Mouse (Mus musculus): ENCODE measurements around the gene Prdx5.
"Not testable (repeated sequence)": the region's sequence is repeated elsewhere in the genome, so short reads cannot be mapped to it uniquely, and the experiment has no call there.

Prdx5 gene

DNA sequence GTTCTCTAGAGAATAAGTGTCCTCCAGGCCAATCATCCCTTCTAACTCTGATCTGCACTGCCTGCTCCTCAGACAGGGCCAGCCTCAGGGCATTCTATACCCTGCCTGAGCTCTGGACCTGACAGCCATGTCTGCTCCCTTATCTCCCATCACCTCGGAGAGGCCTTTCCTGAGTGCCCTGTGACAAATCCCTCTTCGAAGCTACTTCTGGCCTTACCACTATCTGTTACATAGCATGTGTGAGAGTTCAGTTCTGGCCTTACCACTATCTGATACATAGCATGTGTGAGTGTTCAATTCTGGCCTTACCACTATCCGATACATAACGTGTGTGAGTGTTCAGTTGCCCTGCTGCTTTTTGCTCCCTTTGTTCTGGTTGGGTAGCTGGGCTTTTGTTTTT lies 5.4 kb upstream of the Prdx5 start:
- no peak for DNase-seq

GRCm38 (mm10) chr19:6914540-6914939 lies 4.6 kb upstream of the Prdx5 start:
- DNase-seq, result no peak

DNA sequence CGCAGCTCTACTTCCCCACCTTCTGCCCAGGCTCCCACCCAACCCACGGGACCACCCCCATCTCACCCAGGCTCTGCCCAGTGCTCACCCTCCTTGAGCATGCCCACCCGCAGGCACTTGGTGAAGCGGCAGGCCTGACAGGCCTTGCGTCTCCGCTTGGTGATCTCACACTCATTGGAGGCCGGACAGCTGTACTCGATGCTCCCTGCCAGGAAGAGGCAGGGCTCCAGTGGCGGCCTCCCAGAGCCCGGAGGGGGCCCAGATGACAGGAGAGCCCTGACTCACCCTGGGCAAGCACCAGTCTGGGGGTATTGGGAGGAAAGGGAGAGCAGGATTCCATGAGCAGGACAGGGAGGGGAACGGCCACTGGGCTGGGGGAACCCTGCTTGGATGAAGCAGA lies 4.1 kb upstream of the Prdx5 start:
- DNase-seq, result no peak

GRCm38 (mm10) chr19:6913036-6913435 lies 3.1 kb upstream of the Prdx5 start:
- DNase-seq, result no peak

DNA sequence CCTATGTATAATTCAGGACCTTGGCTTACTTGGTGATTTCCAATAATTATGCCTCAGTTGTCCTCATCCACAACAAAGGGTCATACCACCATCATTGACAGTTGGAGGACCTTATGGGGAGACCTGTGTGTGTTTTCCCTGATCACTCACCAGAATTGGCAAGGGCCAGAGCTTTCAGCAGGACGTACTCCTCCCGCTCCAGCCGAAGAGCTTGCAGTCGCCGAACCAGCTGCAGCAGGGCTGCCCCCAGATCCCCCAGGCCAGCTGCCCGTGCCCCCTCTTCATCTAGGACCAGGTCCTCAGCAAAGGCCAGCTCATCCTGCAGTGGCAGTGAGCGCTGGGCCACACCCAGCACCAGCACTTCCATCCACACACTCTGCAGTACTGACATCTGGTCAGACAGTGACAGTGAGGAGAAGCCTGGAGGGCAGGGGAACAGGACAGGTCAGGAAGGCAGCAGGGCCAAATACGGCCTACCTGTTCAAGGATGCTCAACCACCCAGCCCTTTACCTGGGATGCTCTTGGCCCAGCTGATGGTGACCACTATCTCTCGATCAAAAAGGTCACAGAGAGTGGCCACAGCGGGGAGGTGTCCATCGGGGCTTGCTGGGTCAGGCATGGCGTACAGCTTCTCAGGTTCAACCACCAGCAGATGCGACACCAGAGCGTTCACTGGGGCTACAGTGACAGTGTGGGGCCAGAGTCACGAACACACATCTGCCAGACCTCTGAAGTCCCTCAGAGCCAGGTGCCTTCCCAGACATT lies 2.5 kb upstream of the Prdx5 start:
- DNase-seq, result no peak

DNA sequence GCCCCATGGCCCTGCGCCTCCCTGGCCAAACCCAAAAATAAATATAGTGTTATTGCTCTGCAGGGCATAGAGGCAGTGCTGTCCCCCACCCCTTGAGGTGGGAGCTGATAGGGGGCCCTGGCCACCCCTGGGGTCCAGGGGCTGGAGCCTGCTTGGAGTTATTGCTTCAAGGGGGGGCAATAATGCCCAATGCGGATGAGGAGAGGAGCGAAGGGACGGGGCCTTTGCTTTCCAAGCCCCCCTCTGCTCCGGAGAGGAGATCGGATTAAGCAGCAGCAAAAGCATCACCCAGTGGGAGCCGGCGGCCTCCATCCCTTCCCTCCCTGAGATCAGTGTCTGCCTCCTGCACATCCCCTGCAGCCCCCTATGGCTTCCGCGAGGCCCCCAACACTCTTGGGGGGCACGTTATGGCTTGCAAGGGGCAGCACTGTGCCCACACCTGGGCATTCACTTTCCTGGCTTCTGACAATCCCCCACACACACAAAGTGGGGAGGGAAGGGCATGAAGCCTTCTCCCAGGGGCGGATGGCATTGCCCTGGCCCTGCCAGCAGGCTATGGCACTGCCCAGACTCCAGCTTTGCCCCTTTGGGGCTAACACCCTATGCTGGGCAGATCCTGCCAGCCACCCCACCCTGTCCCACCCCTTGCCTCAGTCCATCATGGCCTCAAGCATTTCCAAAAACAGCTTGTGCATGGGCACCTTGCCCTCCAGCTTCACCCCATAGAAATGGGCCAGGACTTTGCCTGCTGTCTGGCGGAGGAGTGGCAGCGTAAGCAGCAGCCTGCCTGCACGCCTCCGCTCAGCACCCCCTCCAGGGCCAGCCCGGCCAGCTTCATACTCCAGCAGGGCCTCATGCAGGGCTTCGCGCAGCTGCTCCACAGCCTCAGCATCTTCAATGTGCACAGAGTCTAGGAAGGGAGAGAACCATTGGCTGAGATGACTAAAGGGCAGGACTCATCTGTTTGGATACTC lies 1.5 kb upstream of the Prdx5 start:
- peak in 1 of 2 experiments; percentile 6 for DNase-seq

- peak in 1 of 2 experiments; percentile 70 for DNase-seq
Measured at GRCm38 (mm10) chr19:6910306-6910705, 400 bp upstream of the Prdx5 start.

DNA sequence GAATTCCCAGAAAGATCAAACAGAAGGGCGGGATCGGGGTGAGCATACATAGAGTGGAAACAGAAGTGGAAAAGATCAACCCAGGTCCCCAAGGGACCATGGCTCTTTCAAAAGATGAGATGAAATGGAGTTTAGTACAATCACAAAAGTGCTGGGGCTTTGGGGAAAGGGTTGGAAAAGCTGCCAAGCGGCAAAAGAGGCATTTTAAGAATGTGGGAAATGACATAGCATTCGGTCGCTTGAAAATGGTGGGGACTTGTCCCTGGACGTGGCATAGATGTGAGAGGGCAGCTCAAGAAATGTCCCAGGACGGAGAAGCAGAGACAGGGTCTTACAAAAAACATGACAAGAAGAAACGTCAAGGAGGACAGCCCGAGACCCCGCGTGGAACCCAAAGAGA lies 885 bp downstream of the Prdx5 start:
- no peak for DNase-seq

DNA sequence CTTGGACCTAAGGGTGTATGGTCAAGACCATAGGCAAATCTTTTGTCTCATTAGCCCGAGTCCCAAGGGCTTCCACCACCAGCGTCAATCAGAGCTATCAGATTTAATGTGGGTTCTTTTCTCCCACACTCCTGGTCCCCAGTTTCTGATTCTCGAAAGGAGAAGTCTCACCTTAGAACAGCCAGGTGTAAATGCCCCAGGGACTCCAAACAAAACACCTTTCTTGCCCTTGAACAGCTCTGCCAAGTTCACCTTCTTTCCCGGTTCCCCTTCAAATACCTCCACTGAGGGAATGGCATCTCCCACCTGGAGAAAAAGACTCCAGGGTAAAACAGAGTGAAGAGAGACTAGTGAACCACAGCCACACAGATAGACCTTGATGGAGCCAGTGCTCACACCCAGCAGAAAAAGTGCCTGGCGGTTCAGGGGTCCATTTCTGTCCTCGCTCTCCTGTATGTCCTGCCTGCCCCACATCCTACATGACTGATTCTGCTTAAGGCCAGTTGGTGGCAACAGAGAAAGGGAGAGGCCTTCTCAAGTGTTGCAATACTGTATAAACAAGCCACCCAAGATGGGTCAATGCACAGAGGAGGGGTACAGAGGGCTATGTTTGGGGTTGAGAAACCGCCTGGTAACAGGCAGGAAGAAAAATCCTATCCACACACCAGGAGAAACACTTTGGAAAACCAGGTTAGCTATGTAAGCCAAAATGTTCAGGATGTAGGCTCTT lies 1.9 kb downstream of the Prdx5 start:
- DNase-seq, result no peak

DNA sequence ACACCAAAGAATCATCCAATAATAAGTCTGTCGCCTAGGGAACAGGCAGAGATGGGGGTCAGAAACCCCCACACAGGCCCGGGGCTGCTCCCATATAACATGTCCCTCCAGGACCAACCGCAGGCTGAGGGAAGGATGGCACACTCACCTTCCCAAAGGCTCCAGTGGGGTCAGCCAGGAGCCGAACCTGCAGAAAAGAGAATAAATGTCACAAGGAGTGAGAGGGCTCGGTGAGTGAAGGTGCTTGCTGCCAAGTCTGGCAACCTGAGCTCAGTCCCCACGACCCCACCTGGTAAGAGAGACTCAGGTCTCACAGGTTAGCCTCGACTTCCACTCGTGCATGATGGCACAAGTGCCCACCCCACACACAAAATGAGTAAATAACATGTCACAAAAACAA lies 2.8 kb downstream of the Prdx5 start:
- no peak for DNase-seq

DNA sequence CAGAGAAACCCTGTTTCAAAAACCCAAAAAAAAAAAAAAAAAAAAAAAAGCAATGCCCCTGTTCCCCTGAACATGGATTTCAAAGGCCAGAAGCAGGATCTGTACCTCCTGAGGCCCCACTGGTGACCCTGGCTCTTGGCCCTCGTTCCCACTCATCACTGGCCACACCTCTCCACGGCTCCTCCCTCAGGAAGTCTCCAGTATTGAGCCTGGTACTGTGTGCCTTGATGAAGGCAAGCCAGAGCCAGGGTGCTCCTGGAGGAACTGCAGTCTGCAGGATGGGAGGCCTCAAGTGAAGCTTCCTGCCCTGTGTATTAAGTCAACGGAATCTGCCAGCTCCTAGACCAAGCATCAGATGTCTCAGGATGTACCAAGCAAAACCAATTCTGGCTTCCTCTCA lies 3.7 kb downstream of the Prdx5 start:
- peak; percentile 62 to 75 for DNase-seq

DNA sequence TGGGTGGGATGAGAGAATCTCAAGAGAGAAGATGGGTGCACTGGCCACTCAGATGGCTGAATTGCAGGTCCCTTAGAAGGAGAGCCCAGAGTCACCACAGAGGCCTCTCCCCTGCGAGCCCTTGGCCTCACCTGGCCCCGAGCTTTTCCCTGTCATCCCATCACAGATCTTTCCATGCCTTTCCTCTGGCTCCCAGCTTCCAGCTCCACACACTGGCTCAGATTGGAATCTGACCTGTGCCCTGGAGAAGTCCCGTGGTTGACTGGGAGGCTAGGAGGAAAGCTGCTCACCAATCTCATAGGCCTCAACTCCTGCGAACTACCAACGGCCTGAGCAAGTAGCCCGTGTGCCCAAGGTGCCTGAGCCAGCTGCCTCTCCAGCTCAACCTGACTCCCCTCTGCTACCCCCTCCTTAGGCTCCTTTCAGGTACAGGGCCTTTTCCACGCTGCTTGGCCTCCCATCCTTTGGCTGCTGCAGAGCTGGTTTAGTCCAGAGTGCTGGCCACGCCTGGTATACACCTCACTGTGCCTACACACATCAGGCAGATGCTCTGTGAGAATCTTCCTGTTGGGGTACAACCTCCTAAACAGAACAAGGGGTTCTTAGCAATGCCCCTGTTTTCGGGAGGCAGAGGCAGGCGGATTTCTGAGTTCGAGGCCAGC lies 4.3 kb downstream of the Prdx5 start:
- peak in 1 of 2 experiments; percentile 52 for DNase-seq

DNA sequence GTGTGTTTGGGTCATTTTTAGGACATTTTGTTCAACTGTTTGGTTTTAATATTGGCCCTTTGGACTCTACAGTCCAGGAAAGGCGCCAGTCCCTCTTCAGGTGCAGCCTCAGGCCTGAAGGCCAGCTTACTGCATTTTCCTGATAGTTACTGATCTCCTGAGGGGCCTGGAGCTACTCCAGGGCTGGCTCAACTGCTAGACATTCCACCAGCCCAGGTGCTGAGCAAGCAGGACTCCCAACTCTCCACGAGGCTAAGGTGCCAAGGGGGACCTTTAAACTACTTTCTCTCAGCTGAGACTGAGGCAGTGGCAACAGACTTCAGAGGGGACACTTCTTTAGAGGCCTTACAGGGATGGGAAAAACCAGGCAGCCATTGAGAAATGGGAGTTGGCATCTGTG lies 5.1 kb downstream of the Prdx5 start:
- peak; percentile 90 to 92 for DNase-seq

DNA sequence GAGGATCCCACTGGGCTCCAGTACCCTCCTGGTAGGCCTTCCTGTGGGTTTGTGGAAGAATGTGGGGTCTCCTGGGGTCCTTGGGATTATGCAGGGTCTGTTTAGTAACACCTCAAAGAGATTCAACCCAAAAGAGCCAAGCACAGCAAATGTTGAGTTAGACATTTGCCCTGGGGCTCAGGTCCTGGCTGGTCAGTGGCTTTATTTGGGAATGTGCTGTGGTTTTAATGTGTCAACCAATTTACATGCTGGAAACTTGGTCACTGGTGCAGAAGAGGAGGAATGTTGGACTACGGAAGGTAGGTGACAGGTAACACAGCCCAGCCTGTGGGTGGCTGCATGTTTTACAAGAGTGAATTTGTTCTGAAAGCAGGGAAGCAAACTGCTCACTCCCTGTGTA lies 6.9 kb downstream of the Prdx5 start:
- peak in 1 of 2 experiments; percentile 74 for DNase-seq

- DNase-seq, result peak; percentile 56 to 79
Measured at GRCm38 (mm10) chr19:6899641-6900040, 10.3 kb downstream of the Prdx5 start.

DNA sequence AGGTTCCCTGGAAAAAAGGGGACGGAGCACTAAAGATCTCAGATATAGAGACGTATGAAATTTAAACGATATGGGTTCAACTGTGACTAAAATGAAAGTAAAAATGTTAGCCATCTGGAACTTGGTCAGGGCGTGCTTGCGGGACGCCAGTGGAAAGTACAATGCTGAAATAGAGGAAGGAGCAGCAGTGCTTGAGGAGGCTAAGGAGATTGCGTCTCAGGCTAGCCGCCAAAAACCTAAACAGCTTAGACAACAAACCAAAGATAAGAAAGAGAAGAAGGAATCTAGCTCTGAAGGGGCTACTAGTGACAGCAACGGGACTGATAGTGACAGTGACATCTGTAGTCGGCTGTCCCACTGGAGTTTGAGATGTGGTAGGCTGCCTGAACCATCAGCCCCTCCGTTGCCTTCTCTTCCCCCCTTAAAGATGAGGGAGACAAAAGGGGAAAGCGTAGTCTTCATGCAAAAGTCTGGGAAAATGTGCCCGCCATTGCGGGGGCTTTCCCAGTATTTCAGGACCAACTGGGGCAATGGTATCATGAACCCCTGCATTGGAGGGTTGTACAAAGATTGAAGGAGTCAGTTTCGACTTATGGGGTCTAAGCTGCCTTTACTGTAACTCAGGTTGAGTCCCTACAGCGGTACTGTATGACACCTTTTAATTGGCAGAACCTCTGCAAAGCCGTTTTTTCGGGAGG lies 14.1 kb downstream of the Prdx5 start:
- not testable (repeated sequence) for DNase-seq

DNA sequence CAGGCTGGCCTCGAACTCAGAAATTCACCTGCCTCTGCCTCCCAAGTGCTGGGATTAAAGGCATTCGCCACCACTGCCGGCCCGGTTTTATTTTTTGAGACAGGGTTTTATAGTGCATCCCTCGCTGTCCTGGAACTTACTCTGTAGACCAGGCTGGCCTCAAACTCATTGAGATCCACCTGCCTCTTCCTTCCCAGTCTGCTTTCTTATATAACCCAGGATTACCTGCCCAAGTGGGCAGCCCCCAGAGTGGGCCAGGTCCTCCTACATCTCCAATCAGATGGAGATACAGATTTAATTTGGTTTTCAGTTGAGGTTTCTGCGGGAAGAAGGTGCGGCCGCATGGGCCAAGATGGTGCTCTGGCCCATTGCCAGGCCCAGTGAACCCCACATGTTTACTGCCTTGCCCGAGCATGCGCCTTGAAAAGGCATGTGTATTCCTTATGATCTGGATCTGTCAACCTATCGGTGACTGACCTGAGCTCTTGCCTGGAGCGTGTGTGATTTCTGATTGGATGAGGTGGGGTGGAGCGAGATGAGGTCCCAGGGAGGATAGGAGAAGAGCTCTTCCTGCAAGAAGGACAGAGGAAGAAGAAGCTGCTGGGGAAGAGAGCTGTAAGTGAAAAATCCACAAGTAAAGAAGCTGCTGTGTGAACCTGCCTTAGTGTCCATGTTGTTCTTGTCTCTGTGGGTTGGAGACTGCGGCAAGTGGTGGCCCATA lies 16.0 kb downstream of the Prdx5 start:
- DNase-seq, result no peak

DNA sequence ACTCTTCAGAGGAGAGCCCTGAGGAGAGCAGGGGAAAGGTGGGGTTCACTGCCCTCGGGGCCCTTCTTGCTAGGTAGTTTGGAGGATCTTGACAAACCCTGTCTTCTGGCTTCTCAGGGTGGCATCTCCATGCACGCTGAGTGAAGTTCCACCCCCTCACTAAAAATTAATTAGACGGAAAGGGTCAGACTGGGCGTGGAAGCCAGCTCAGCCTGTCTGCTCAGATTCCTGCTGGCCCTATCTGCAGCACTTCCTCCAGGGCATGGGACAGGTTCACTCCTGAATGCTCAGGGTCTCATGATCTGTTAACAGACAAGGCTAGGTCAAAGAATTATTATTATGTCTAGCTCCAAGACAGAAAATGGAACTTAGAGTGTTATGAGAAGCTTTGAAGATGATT lies 17.4 kb downstream of the Prdx5 start:
- DNase-seq, result peak in 1 of 2 experiments; percentile 58

DNA sequence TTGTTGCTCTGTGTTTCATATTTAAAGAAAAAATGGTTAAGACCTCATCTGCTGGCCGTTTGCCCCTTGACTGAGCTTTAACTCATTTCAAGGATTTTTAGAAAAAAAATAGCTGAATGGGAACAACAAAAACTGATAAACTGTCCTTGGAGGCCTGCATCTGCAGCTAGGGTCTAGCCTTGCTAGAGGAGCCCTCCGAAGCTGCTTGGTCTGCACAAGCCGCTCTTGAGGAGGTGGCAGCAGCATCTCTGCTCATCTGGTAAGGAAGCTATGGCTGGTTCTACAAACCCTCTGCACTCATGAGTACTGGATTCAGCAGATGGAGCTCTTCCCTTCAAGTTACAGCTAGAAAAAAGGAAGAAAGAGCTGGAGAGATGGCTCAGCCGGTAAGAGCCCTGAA lies 31.9 kb downstream of the Prdx5 start:
- no peak for DNase-seq

GRCm38 (mm10) chr19:6876799-6877198 lies 33.1 kb downstream of the Prdx5 start:
- DNase-seq, result no peak

DNA sequence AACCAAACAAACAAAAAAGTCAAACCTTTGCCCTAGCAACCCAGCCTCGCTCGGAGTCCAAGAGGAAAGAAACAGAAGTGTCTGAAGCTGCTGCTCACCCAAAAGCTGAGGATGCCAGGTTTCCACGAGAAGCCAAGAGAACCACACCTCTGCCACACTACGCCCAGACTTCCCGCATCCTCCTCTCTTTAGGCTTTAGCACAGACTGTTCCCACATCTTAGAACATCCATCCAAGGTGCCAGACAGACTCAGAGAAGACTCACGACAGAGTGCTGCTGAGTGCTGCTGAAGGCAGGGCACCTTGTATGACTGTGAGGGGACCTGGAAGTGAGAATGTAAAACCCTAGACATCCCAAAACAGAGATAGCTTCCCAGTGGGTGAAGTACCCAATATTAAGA lies 34.1 kb downstream of the Prdx5 start:
- DNase-seq, result no peak
